Comparison of ENCODE assay signal across 19 mouse cellular contexts in the genomic region with DNA sequence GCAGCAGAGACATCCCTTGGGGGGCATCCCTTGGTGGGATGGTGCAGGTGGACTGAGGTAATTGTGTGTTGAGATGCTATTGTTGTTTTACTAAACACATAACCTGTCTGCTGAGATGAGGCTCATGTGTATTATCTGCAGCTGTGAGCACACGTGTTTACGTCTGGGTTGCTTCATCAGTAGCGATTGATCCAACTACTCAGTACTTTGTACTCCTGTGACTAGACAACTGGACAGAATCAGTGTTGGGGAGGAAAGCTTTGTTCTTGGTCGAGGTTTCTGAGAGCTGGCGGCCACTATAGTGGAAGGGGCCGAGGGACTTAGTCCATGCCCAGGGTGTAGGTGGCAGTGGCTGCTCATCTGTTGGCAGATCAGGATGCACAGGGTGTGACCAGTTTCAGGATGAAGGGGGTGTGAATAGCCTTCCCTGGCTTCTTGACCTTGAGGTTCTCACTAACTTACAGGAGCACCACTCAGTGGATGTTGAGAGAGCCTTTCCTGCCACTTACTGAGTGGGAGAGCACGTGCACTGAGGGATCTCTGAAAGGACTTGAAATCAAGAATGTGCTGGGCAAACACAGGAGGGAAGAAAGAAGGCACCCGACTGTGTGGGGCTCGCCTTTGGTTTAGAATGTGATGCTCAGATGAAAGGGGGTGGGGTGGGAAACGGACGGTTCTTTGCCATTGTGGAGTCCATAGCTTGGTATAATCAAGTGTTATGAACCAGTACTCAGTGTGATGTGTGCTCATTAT.
"Had no signal": no experiment of that assay in that cellular context is flagged by ENCODE, and none has a peak within 500 bp of the region (broad histone marks: within the 10 kb centered on the region; RNA-seq: fewer than 3 reads in every experiment).

No protein-coding gene starts in this region.

- H3K9ac ChIP-seq: intestine, embryonic 15.5 days; kidney, embryonic 15.5 days; liver, embryonic 15.5 days; midbrain, embryonic 13.5 days; neural tube, embryonic 13.5 days had no signal

- H3K36me3 ChIP-seq: intestine, embryonic 15.5 days; kidney, embryonic 15.5 days; liver, embryonic 15.5 days; midbrain, embryonic 13.5 days; neural tube, embryonic 13.5 days had no signal

- H3K9me3 ChIP-seq: intestine, embryonic 15.5 days; kidney, embryonic 15.5 days; liver, embryonic 15.5 days; megakaryocyte, embryonic 14.5 days; midbrain, embryonic 10.5 days; midbrain, embryonic 13.5 days; neural tube, embryonic 13.5 days had no signal

- H3K27me3 ChIP-seq: intestine, embryonic 15.5 days; kidney, embryonic 15.5 days; liver, embryonic 15.5 days; neural tube, embryonic 13.5 days had no signal

- H3K27ac ChIP-seq: intestine, embryonic 15.5 days; kidney, embryonic 15.5 days; left cerebral cortex, adult 2 months; liver, embryonic 15.5 days; midbrain, embryonic 13.5 days; neural tube, embryonic 13.5 days had no signal

- H3K4me1 ChIP-seq: megakaryocyte, embryonic 14.5 days had no signal

- DNase-seq: kidney, adult 11 months; kidney, adult 8-10 months; kidney, postnatal 10 days; kidney, postnatal 36 days; layer of hippocampus, postnatal 36 days; thymus, adult 2 months; thymus, postnatal 14 days; thymus, postnatal 4 days had no signal

- H3K4me2 ChIP-seq: intestine, embryonic 15.5 days; kidney, embryonic 15.5 days; liver, embryonic 15.5 days; midbrain, embryonic 13.5 days; neural tube, embryonic 13.5 days had no signal

- H3K4me3 ChIP-seq: intestine, embryonic 15.5 days; kidney, embryonic 15.5 days; left cerebral cortex, adult 2 months; liver, embryonic 15.5 days; megakaryocyte, embryonic 14.5 days; midbrain, embryonic 10.5 days; midbrain, embryonic 13.5 days; myocyte; neural tube, embryonic 13.5 days had no signal

- ATAC-seq: hindbrain, embryonic 16.5 days; intestine, embryonic 15.5 days; midbrain, embryonic 13.5 days; midbrain, embryonic 16.5 days had no signal
